In genomic region chr12:76335641-76336040, GRCm38 (mm10) we compare ENCODE assay signal across 28 mouse cellular contexts.
"Had no signal": no experiment of that assay in that cellular context is flagged by ENCODE, and none has a peak within 500 bp of the region (broad histone marks: within the 10 kb centered on the region; RNA-seq: fewer than 3 reads in every experiment).

No protein-coding gene starts in this region.

- H3K4me1 ChIP-seq: embryonic facial prominence, embryonic 10.5 days; embryonic facial prominence, embryonic 12.5 days; embryonic facial prominence, embryonic 13.5 days; embryonic facial prominence, embryonic 15.5 days; forebrain, embryonic 10.5 days; forebrain, embryonic 12.5 days; forebrain, embryonic 13.5 days; forebrain, embryonic 15.5 days had no signal

- H3K4me3 ChIP-seq: embryonic facial prominence, embryonic 10.5 days; embryonic facial prominence, embryonic 12.5 days; embryonic facial prominence, embryonic 13.5 days; embryonic facial prominence, embryonic 15.5 days; erythroblast, embryonic 14.5 days; forebrain, embryonic 10.5 days; forebrain, embryonic 12.5 days; forebrain, embryonic 13.5 days; forebrain, embryonic 15.5 days; gastrocnemius, adult 2 months; heart, adult 2 months had no signal

- ATAC-seq: forebrain, embryonic 13.5 days; forebrain, embryonic 14.5 days; forebrain, embryonic 15.5 days; forebrain, embryonic 16.5 days; forebrain, postnatal 0 days had no signal

- H3K9ac ChIP-seq: embryonic facial prominence, embryonic 12.5 days; embryonic facial prominence, embryonic 13.5 days; embryonic facial prominence, embryonic 15.5 days; forebrain, embryonic 12.5 days; forebrain, embryonic 13.5 days; forebrain, embryonic 15.5 days; forebrain, postnatal 0 days had no signal

- DNase-seq: cerebellum, adult 18-20 months; cerebellum, adult 2 months; cerebellum, adult 8-10 months; cerebellum, adult 9-10 months; cerebellum, adult 9-11 months; cerebellum, postnatal 10 days; cerebellum, postnatal 14 days; cerebellum, postnatal 25 days; cerebellum, postnatal 36 days; embryo, embryonic 11 days; forebrain, postnatal 0 days; gastrocnemius, adult 2 months; gastrocnemius, postnatal 10 days; gastrocnemius, postnatal 14 days; gastrocnemius, postnatal 25 days; gastrocnemius, postnatal 36 days; heart, adult 2 months had no signal

- H3K27me3 ChIP-seq: embryonic facial prominence, embryonic 12.5 days; embryonic facial prominence, embryonic 13.5 days; embryonic facial prominence, embryonic 15.5 days; forebrain, embryonic 12.5 days; forebrain, embryonic 13.5 days; forebrain, embryonic 15.5 days had no signal

- H3K9me3 ChIP-seq: embryonic facial prominence, embryonic 10.5 days; embryonic facial prominence, embryonic 12.5 days; embryonic facial prominence, embryonic 13.5 days; embryonic facial prominence, embryonic 15.5 days; forebrain, embryonic 10.5 days; forebrain, embryonic 12.5 days; forebrain, embryonic 13.5 days; forebrain, embryonic 15.5 days had no signal

- H3K27ac ChIP-seq: embryonic facial prominence, embryonic 10.5 days; embryonic facial prominence, embryonic 12.5 days; embryonic facial prominence, embryonic 13.5 days; embryonic facial prominence, embryonic 15.5 days; forebrain, embryonic 10.5 days; forebrain, embryonic 12.5 days; forebrain, embryonic 13.5 days; forebrain, embryonic 15.5 days; gastrocnemius, adult 2 months; heart, adult 2 months had no signal

- H3K4me2 ChIP-seq: embryonic facial prominence, embryonic 12.5 days; embryonic facial prominence, embryonic 13.5 days; embryonic facial prominence, embryonic 15.5 days; forebrain, embryonic 12.5 days; forebrain, embryonic 13.5 days; forebrain, embryonic 15.5 days had no signal

- H3K36me3 ChIP-seq: embryonic facial prominence, embryonic 10.5 days; embryonic facial prominence, embryonic 13.5 days; embryonic facial prominence, embryonic 15.5 days; forebrain, embryonic 10.5 days; forebrain, embryonic 12.5 days; forebrain, embryonic 15.5 days had no signal
